Mouse (Mus musculus): ENCODE results near the gene Dnajc1.

Dnajc1 gene

DNA sequence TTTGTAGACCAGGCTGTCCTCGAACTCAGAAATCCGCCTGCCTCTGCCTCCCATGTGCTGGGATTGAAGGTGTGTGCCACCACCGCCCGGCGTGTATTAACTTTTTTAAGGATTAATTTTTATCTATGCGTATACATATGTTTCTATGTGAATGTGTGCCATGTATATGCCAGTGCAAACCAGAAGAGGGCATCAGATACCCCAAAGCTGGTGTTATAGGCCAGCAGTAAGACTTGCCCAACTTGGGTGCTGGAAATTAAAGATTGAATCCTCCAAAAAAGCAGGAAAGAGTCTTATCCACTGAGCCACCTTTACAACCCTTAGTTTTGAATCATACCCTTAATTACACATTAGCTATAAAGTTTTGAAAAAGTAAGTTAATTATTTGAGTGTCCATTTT, 107.5 kb downstream of the Dnajc1 start:
- no peak for DNase-seq

- DNase-seq: no peak
Observed at GRCm38 (mm10) chr2:18265736-18266135, 126.9 kb downstream of the Dnajc1 start.

DNA sequence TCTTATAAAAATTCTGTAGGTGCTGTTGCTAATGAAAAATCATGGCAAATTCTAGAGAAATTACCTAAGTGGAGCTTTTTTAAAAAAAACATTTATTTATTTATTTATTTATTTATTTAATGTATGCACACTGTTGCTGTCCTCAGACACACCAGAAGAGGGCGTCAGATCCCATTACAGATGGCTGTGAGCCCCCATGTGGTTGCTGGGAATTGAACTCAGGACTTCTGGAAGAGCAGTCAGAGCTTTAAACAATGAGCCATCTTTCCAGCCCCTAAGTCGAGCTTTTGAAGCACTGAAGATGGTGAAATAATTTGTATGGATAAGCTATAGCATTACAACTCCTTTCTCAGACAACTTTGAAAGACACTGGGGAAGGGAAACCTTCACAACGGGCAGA, 128.1 kb downstream of the Dnajc1 start:
- no peak for DNase-seq

DNA sequence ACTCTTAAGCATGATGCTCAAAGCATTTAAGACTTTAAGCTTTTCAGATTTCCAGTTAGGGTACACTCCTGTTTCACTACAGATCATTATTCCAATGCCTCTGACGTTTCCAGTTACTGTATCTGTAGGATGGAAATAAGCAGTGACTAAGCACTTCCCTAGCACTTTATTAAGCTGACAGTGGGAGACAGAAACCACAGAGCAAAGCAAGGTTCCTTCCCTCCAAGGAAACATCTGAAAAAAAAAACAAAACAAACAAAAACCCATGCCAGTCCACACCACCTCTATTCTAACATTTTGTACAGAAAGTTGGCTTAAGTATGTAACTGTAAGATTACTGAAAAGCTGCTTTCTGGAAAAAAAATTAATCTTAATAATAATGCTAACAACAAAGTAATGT, 130.3 kb downstream of the Dnajc1 start:
- DNase-seq: no peak

DNA sequence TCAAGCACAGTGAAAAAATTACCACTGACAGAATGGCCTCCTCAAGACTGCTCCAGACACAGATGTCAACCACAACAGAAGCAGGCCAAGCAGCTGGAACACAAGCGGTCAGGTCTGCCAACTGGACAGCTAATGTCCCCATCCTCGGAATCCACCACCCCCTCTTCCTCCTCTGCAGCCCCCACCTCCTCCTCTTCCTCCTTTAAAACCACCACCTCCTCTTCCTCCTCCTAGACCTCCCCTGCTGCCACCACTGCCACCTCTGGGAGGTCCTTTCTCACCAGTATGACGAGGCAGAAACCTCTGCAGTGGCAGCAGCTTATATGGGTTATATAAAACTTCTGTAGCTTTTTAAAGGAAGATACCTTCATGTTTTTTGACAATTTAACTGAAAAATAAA, 143.4 kb downstream of the Dnajc1 start:
- no peak for DNase-seq

DNA sequence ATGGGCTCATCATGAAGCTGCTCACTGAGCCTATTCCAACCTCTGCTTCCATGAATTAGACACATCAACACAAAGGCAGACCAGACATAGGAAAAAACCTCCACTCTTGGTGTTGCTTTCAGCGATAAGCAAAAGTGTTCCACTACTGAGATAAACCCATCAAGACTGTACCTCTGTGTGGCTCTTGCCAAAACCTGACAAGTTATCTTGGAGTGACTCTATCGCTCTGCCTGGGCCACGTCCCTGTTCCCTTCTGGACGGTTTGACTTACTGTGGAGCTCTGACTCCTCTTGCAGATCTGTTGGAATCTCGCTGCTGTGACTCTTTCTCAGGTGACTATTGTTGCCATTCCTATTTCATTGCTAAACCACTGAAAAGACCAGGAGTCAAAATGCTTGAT, 157.1 kb downstream of the Dnajc1 start:
- no peak for DNase-seq

- no peak for DNase-seq
Observed at GRCm38 (mm10) chr2:18232883-18233567, 159.6 kb downstream of the Dnajc1 start.

GRCm38 (mm10) chr2:18231143-18231542, 161.5 kb downstream of the Dnajc1 start:
- DNase-seq: no peak

DNA sequence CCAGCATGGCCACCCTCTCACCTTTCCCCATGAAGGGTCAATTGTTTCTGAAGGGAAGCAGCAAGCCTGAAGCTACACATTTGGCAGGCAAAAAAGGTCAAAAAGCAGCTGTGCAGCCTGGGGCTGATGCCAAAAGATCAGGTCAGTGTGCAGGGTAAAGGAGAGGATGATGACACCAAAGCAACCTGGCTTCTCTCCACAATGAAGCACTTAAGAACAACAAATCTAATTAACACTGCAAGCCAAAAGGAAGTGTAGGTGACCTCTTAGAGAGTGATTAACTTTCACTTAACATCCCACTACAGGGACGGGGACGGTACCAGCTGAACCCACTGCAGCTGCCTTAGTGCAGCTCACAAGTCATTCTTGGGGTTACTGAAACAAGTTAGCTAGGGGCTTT, 163.4 kb downstream of the Dnajc1 start:
- no peak for DNase-seq

- DNase-seq: no peak
Observed at GRCm38 (mm10) chr2:18228486-18229062, 164.1 kb downstream of the Dnajc1 start.

GRCm38 (mm10) chr2:18219569-18219968, 173.1 kb downstream of the Dnajc1 start:
- peak in 1 of 2 experiments; percentile 35 for DNase-seq

- peak; percentile 55 to 63 for DNase-seq
Observed at GRCm38 (mm10) chr2:18219136-18219535, 173.5 kb downstream of the Dnajc1 start.

DNA sequence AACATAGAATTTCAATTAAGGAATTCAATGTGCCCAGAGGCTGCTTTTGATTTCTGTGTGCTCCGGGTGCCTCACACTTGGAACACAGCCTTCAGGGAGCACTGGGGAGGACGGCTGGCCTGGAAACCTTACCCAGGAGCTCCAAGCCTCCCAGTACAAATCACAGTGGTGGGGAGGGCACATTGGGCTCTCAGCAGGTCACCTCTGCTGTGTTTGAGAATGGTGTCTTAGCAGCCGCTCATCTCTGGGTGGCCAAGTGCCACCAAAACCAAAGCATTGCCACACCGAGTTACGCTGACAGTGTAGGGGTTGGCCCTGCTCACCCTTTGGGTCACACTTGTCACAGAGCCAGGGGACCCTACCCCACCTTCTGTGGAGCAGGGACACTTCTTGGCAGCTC, 174.1 kb downstream of the Dnajc1 start:
- peak; percentile 49 to 62 for DNase-seq

DNA sequence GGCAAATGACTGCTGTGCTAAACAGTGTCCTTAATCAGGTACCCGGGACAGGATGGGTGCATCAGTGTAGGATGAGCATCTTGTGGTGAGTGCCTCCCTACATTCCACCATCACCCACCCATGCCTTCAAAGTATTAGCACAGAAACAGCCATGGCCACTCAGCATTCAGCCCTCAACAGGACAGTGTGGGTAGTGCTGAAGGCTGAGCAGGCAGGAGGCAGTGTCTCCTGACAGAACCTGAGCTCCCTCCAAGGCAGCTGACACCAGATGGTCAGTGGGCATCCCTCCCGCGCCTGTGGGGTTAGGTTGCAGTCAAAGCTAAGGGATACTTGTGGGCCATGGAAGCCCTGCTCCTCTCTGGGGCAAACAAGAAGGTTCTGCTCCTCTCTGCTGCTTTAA, 174.8 kb downstream of the Dnajc1 start:
- DNase-seq: peak; percentile 94 to 96

GRCm38 (mm10) chr2:18214031-18214430, 178.6 kb downstream of the Dnajc1 start:
- DNase-seq: no peak

DNA sequence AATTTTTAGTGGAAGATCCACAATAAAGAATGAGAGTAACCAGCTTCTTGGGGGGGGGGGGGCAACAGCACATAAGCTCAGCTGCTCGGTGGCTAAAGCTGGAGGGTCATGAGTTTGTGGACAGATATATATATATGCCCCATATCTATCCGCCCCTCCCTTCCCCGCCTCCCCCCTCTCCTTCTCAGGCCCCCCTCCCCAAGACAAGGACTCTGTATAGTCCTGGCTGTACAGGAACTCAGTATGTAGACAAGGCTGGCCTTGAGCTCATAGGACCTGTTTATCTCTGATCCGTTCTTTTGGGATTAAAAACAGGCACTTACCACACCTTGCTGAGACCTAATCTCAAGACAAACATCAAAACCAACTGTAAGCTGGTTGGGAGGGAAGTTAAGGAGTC, 182.7 kb downstream of the Dnajc1 start:
- DNase-seq: no peak

DNA sequence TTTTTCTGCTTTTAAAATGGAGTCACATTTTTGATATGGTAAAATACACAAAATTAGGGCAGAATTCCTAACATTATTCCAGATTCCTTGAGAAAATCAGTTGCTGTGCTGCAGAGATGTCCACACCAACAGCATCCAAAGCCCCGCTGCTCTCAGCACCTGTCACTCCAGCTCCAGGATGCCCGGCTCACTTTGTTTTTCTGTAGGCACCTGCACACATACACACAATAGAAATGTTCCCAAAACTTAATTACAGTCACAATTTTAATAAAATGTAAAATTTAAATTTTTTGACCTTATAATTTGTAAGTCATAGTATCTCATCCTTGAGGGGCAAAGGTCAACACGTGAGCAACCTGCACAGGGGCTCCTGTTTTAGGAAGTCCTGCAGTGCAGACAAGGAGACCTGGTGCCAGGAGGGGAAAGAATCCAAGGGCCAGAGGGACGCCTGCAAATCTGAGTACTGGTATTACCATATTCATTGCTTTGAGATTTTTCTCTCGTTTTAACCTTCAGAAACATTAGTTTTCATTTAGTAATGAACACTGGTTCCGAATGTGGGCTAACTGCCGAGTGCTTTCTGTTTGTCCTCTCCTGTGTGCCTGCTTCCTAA, 183.3 kb downstream of the Dnajc1 start:
- DNase-seq: peak; percentile 42 to 70

- DNase-seq: no peak
Observed at GRCm38 (mm10) chr2:18208578-18208977, 184.1 kb downstream of the Dnajc1 start.

GRCm38 (mm10) chr2:18206811-18207210, 185.8 kb downstream of the Dnajc1 start:
- DNase-seq: no peak

DNA sequence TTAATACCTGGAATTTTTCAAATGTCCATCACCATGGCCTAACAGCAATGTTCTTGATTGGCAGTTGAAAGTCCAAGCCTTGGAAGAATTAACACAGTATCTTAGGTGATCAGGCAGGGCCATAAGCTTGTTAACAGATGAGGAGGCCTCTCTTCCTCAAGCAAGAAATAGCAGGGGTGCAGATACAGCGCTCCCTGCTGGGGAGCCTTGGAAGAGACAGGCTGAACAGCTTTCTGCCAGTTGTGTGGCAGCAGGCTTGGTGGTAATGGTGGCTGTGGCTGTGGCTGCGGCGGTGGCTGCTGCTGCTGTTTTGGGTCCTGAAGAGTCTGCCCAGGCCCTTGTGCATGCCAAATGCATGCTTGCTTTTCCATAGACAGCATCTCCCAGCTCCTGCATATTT, 187.5 kb downstream of the Dnajc1 start:
- DNase-seq: peak in 1 of 2 experiments; percentile 49

GRCm38 (mm10) chr2:18202923-18203322, 189.7 kb downstream of the Dnajc1 start:
- DNase-seq: peak in 1 of 2 experiments; percentile 39

DNA sequence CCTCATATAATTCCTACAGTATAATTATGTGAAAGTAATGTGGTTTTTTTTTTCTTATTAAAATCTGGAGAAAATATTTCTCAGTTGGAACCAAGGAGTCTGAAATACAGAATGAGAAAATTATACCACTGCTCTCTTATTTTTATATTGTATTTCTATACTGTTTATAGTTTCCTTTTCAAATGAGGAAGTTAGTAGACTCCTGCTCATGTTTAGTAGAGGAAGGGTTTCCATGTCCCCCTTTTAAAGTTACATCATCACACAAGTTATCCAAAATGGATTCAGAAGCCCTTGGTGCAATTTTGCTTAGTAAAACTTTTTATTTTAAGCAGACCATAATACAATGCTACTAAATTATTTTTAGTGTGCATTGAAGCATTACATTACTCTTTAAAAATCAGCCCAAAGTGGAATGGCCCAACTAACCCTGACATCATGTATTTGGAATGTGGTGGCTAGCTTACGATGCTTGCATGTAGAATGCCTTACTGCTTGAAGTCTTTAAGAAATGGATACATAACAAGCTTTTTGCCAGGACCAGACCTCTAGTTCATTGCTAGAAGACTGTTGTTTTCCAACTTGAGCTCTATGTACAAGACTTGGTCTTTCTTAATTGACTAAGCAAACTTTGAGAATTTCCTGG, 190.7 kb downstream of the Dnajc1 start:
- DNase-seq: no peak

DNA sequence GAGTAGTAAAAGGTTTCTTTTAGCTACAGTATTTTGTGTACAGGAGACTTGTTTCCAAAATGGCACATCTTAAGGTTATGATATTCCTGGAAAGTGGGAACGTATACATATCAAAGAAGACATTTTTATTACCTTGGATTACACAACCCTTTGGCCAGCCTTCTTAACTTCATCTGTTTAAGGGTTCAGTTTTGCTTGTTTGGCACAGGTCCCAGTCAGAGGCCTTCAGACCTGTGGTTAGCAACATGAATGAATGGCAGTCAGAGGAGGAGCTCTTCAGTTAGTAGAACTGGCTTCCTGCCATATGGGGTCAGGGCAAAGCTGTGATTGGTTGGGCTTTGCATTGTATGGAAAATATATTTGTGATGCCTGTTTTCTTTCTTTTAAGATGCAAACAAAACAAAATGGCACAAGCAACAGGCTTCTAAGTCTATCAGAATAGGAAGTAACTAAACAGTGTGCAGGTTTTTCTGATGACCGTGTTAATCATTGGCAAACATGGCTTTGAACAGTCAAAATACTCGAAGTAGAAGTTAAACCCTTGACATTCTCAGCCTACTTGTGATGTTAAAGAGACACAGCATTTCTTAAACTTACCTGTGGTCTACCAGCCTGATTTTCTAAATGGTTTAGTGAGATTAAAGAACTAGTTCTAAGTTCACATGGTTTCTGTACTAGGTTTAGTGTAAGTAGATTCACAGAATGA, 196.8 kb downstream of the Dnajc1 start:
- DNase-seq: no peak

Measured in cerebellum, postnatal 14 days (tissue).